Mouse (Mus musculus): ENCODE measurements around the gene Asb8. TPM values are rescaled to one million over a fixed set of nuclear protein-coding genes. Genes with fewer than 3 reads are reported as not detected.

Gene Asb8
- polyA plus RNA-seq (2012; rRNA removed), result 53.9 and 60.1 TPM in 2 replicates

DNA sequence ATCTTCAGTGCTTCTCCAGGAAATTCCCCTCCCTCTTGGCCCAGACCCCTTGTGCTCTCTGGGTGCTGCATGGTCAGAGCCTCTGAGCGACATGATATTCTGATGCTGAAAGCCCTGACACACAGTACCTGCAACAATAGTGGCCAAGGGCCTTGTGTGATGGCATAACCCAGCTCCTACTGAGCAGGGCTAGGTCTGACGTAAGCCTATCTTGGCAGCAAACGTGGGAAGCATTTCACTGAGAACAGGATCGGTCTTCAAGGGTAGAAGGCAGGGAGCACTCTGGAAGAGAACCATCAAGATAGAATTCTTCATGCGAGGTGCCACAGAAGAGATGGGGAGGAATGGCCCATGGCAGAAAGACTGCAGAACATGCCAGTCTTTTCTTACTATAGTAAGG, at the start of gene Asb8:
Gene Asb8, minus strand, starts transcription at position 101 of the 400 bp plus-strand sequence.
- TF ChIP-seq CTCF (IDR thresholded peaks at IDR 0.05; ENCODE audit: borderline replicate concordance, extremely low read depth, insufficient read depth, insufficient read length) (no peak), POLR2A (IDR thresholded peaks at IDR 0.05; ENCODE audit: borderline replicate concordance, extremely low read depth, insufficient read depth, insufficient read length, poor library complexity, severe bottlenecking) (no peak)
- no peak for DNase-seq (ENCODE audit: low read depth)

DNA sequence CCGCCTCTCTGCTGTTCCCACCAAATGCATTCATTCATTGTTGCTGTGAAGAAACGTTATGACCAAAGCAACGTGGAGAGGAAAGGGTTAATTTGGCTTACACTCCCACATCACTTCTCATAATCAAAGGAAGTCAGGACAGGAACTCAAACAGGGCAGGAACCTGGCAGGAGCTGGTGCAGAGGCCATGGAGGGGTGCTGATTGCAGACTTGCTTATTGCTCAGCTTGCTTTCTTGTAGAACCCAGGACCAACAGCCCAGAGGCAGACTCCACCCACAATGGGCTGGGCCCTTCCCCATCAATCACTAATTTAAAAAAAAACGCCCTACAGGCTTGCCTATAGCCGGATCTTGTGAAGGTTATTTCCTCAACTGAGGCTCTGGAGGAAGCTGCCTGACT, 48.7 kb upstream of the Asb8 start:
- no peak for TF ChIP-seq CTCF (IDR thresholded peaks at IDR 0.05; ENCODE audit: borderline replicate concordance, extremely low read depth, insufficient read depth, insufficient read length)
- no peak for TF ChIP-seq POLR2A (IDR thresholded peaks at IDR 0.05; ENCODE audit: borderline replicate concordance, extremely low read depth, insufficient read depth, insufficient read length, poor library complexity, severe bottlenecking)
- DNase-seq (ENCODE audit: low read depth), result no peak

DNA sequence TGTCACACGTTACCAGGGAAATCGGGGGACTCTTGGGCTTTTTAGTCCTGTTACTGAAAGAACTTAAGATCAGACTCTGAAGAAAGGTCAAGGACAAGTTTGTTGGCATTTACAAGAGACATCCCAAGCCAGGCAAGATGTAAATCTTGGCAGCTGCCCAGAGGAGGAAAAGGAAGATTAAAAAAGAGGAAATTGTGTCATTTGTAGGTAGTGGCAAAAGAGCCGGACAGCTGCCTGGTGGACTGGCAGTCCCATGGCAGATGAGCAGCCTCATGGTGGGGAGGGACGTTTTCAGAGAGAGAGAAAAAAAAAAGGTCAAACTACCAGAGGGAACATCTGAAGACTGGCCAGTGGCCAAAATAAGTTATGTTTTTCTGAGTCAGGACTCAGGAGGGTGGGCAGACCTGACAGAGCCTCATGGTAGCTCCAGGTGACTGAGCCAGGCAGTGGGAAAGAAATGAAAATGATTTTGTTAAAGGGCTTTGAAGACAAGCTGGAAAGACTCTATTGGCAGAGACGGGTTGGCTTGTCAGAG, 48.0 kb upstream of the Asb8 start:
- TF ChIP-seq POLR2A (IDR thresholded peaks at IDR 0.05; ENCODE audit: borderline replicate concordance, extremely low read depth, insufficient read depth, insufficient read length, poor library complexity, severe bottlenecking), result no peak
- no peak for TF ChIP-seq CTCF (IDR thresholded peaks at IDR 0.05; ENCODE audit: borderline replicate concordance, extremely low read depth, insufficient read depth, insufficient read length)
- DNase-seq (ENCODE audit: low read depth), result no peak

DNA sequence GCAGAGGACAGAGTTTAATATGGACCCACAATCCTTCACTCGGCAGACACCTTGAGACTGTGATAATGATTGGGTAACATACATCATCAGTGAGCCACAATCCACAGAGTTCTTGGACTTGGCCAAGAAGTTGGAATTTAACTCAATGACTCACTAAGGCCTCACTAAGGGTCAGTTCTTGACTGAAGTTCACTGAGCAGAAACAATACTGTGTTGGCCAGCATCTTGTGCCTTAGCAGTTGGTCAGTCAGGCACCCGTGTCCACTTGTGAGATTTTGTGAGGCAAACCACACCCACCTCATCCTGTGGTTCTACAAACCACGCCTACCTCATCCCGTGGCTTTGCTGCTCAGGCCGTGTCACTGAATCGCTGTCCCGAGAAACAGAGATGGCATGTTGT, 44.3 kb upstream of the Asb8 start:
- TF ChIP-seq POLR2A (IDR thresholded peaks at IDR 0.05; ENCODE audit: borderline replicate concordance, extremely low read depth, insufficient read depth, insufficient read length, poor library complexity, severe bottlenecking), result no peak
- no peak for TF ChIP-seq CTCF (IDR thresholded peaks at IDR 0.05; ENCODE audit: borderline replicate concordance, extremely low read depth, insufficient read depth, insufficient read length)
- DNase-seq (ENCODE audit: low read depth), result no peak

DNA sequence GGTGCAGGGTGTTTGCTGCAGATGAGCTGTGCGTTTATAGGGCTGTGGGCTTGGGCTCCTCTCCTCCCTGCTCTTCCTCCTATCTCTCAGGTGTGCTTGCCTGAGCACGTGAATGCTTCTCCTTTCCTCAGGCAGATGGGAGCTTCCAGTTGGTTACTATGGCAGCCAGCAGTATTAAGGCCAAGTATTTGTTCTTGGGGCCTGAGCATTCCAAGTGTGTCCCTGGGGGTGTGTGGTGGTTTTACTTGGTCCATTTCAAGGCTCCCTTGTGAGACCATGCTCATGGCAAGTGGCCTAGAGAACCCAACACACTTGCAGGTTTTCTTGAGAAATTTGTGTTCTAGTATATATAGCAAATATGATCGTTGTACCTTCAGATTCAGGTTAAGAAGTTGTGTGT, 30.0 kb upstream of the Asb8 start, which contains the start of gene Olfr288:
Gene Olfr288, minus strand, starts transcription at position 101 of the 400 bp plus-strand sequence.
- no peak for DNase-seq (ENCODE audit: low read depth)
- TF ChIP-seq CTCF (IDR thresholded peaks at IDR 0.05; ENCODE audit: borderline replicate concordance, extremely low read depth, insufficient read depth, insufficient read length), result no peak

DNA sequence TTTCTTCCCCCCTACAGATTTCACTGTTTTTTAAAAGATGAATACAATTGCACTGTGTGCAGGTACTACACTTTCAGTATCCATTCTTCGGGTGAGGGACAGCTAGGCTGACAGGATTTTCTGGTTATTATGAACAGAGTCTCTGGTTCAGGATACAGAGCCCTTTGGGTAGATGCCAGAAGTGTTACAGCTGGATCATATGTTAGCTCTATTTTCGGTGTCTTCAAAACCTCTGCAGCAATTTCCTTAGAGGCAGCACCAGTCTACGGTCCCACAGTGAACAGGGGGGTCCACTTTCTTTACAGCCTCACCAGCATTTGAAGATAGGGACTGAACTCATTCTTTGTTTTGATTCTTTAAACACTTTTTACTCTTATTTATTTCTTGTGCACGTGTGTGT, 19.0 kb upstream of the Asb8 start:
- TF ChIP-seq POLR2A (IDR thresholded peaks at IDR 0.05; ENCODE audit: borderline replicate concordance, extremely low read depth, insufficient read depth, insufficient read length, poor library complexity, severe bottlenecking) (no peak), CTCF (IDR thresholded peaks at IDR 0.05; ENCODE audit: borderline replicate concordance, extremely low read depth, insufficient read depth, insufficient read length) (no peak)
- DNase-seq (ENCODE audit: low read depth), result no peak

DNA sequence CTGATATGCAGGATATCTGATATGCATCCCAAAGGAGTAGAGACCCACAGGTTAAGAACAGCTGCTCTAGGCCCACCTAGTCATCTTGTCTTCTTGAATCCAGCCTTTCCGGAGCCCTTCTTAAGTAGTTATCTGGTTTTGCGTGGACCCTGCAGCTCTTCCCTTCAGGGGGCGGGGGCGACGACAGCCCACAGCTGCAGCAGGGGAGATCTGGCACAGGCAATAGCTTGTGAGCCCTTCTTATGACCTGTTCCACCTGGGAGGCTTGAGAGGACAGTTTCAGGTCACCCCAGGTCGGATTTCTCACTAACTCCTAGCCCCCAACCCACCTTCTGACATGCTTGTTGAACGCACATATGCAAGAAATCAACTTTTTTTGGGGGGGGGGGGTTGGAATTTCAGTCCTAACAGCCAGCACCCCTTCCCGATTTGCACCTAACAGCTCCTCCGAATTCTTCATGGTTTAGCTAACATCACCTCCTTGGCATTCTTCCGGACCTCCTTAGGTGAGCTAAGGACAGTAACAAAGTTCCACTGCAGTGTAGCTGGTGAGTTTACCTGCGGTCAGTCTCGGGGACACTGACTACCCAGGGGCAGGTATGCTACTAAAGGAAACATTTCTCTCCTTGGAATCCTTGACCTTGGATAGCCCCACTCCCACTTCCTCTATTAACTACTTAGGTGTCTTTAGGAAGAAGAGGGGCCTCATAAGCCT, 16.6 kb upstream of the Asb8 start:
- DNase-seq (ENCODE audit: low read depth), result no peak
- TF ChIP-seq POLR2A (IDR thresholded peaks at IDR 0.05; ENCODE audit: borderline replicate concordance, extremely low read depth, insufficient read depth, insufficient read length, poor library complexity, severe bottlenecking) (no peak), CTCF (IDR thresholded peaks at IDR 0.05; ENCODE audit: borderline replicate concordance, extremely low read depth, insufficient read depth, insufficient read length) (no peak)

DNA sequence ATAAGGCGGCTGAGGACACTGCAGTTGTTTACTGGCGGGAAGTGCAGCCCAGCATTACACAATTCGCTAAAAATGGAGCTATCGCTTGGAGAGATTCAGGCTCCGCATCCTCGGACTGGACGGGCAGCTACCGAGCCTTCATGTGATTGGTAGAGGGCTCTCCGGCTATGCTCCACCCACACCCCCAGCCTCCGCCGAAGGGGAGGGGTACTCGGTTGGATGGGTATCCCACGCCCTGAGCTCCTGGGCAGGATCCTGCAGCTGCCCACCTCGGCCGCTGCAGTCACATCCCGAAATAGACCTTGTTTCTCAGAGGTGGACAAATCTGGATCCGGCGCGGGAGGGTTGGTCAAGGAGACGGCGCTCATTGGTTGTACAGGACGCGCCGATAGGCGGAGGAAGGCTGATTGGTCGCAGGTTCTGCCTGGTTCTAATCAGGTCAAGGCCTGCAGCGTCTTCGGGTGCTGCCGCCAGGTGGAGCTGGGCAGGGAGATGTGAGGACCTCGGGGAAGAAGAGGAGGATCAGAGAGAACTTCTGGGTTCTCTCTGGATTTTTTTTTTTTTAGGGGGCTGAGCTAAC, 15.8 kb upstream of the Asb8 start:
- peak; percentile 96 for DNase-seq (ENCODE audit: low read depth)
- TF ChIP-seq POLR2A (IDR thresholded peaks at IDR 0.05; ENCODE audit: borderline replicate concordance, extremely low read depth, insufficient read depth, insufficient read length, poor library complexity, severe bottlenecking) (no peak), CTCF (IDR thresholded peaks at IDR 0.05; ENCODE audit: borderline replicate concordance, extremely low read depth, insufficient read depth, insufficient read length) (peak; percentile 86)

DNA sequence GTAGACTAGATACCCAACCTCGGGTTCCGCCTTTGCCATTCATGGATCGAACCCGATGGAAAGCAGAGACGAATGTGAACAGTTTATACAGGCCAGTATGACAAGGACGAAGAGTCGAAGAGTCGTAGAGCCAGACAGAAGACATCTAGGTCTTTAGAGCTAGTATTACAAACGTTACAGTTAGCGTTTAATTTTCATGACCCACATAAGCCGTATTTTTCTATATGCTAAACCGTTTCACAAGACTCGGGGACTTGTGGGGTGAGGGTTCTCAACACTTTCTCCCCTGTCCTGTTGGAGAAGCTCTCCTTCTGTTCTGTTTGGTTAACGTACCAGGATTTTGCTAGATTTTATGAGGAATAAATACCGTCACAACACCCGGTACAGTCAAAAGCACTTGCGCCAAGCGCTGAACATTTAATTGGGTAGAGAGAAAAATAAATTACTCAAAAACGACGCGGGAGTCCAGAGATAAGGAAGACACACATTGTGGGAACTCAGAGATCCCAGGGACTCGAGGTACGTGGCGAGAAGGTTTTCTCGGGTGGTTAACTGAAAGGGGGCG, 15.2 kb upstream of the Asb8 start:
- DNase-seq (ENCODE audit: low read depth), result no peak
- TF ChIP-seq POLR2A (IDR thresholded peaks at IDR 0.05; ENCODE audit: borderline replicate concordance, extremely low read depth, insufficient read depth, insufficient read length, poor library complexity, severe bottlenecking) (no peak), CTCF (IDR thresholded peaks at IDR 0.05; ENCODE audit: borderline replicate concordance, extremely low read depth, insufficient read depth, insufficient read length) (no peak)

DNA sequence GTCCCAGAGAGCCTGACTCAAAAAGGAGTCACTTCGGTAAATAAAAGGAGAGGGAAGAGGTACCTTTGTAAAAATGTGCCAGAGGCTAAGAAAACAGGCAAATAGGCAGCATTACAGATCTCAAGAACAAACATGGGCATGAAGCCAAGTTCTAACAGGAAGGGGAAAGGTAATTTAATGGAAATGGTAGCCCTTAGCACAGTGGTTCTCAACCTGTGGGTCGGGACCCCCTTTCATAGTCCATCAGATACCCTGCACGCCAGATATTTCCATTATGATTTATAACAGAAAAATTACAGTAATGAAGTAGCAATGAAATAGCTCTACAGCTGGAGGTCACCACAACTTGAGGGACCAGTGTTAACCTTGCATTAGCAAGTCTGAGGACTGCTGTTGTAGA, 11.9 kb upstream of the Asb8 start:
- DNase-seq (ENCODE audit: low read depth), result no peak
- TF ChIP-seq CTCF (IDR thresholded peaks at IDR 0.05; ENCODE audit: borderline replicate concordance, extremely low read depth, insufficient read depth, insufficient read length) (no peak), POLR2A (IDR thresholded peaks at IDR 0.05; ENCODE audit: borderline replicate concordance, extremely low read depth, insufficient read depth, insufficient read length, poor library complexity, severe bottlenecking) (no peak)

DNA sequence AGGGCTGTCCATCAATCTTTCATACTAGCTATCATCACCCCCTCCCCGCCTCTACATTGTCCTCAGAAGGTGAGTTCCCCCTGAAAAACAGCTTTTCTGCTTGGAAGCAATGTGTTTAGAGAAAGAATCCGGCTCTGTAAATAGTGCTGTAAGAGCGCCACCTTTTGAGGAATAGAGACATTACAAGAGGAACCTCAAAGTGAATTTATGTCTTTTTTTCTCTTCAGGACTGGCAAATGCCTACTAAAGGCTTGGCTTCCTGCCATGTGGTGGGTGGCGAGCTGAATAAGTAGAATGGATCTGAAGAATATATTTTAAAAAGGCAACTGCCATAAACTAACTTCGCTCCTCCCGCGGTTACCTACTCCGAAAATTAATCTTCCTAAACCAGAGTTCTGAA, 8.4 kb upstream of the Asb8 start:
- DNase-seq (ENCODE audit: low read depth), result peak; percentile 91
- TF ChIP-seq CTCF (IDR thresholded peaks at IDR 0.05; ENCODE audit: borderline replicate concordance, extremely low read depth, insufficient read depth, insufficient read length) (peak; percentile 21; the same call in 1 of the 2 replicates), POLR2A (IDR thresholded peaks at IDR 0.05; ENCODE audit: borderline replicate concordance, extremely low read depth, insufficient read depth, insufficient read length, poor library complexity, severe bottlenecking) (no peak)

Measured in brain, embryonic 14.5 days (tissue).